Mouse (Mus musculus) spleen, adult 18-20 months (tissue): ENCODE data around the gene Mia3.
A peak's percentile ranks its signal among the peaks of the same experiment; 100 is the strongest.
"Not testable (repeated sequence)": the region's sequence is repeated elsewhere in the genome, so short reads cannot be mapped to it uniquely, and the experiment has no call there.

Experiments
- DNase-seq, 2 experiments: peaks; one replicate each; pipeline ENCODE4 v3.0.0; 2022; ENCODE audit warnings: mixed read lengths in 2 of 2

The Mia3 gene

DNA sequence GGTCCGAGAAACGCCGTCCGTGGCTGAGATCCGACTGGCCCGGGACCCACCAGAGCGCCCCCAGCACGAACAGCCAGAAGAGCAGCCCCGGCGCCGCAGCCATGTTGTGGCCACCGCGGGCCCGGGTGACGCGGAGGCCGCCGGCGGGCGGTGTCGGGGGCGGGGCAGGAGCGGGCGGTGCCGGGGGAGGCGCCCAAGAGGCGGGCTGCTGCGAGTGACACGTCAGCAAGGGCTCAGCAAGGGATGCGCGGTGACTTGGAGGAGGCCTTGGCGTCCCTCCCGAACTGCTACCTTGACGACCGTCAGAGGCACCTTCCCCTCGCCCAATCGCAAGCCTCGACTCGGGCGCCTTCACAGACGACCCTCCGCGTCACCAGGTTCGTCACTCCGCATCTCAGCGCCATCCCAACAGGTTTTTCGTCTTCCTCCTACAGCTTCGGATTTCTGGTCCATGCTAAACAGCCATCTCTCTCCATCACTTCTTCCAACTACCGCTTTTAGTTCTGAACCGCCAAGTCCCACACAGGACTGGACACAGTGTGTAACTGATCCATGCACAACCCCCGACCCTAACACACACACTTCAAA lies at the start of gene Mia3:
TSS of gene Mia3 (minus strand) at position 127 of the 588 bp plus-strand sequence.
- peak; percentile 89 to 92 for DNase-seq

DNA sequence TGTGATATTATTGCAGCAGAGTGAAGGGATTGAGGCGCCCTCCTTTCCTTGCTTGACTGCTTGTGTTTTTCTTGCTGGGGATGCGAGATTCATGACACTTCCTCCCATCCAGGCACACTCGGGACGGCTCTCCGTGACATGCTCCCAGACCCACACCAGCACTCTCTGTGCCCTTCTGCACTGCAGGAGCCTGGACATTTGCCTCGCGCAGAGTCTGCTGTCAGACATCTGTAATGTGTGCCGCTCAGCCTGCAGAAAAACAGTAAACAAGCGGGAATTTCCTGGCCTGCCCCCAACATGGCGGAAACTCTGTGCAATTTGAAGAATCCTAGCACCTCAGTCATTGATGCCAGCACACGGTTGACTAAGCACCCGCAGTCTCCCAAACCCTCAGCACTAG lies 48.5 kb upstream of the Mia3 start, which contains the start of gene Hhipl2:
TSS of gene Hhipl2 (plus strand) at position 343 of the 400 bp plus-strand sequence.
- no peak for DNase-seq

DNA sequence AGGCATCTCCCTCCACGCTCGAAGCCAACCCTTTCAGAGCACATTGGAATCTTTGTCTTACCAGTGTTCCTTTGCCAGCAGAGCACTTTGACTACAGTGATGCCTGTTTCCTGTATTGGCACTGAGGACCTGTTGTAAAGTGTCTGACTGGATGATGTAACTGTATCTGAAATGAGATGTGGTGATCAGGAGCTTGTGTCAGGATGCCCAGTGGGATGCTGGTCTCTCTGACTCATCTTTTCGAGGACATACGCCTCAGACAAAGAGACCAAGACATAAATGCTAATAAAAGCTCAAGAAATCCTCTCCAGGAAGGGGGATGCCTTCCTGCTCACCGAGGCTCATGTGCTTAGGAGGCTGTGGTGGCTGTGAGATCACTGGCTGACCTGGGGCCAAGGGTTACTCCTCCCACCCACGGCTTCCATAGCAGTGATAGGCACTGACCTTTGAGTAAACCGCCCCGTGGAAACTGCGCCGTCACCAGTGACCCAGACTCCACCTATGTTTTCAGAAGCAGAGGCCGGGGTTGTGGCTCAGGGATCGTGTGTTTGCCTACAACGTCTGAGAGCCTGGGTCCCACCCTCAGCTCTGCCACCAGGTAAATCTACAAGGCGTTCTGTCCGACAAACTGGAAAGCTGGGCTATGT lies 44.9 kb upstream of the Mia3 start:
- no peak for DNase-seq

GRCm38 (mm10) chr1:183403396-183403795 lies 34.0 kb upstream of the Mia3 start:
- no peak for DNase-seq

DNA sequence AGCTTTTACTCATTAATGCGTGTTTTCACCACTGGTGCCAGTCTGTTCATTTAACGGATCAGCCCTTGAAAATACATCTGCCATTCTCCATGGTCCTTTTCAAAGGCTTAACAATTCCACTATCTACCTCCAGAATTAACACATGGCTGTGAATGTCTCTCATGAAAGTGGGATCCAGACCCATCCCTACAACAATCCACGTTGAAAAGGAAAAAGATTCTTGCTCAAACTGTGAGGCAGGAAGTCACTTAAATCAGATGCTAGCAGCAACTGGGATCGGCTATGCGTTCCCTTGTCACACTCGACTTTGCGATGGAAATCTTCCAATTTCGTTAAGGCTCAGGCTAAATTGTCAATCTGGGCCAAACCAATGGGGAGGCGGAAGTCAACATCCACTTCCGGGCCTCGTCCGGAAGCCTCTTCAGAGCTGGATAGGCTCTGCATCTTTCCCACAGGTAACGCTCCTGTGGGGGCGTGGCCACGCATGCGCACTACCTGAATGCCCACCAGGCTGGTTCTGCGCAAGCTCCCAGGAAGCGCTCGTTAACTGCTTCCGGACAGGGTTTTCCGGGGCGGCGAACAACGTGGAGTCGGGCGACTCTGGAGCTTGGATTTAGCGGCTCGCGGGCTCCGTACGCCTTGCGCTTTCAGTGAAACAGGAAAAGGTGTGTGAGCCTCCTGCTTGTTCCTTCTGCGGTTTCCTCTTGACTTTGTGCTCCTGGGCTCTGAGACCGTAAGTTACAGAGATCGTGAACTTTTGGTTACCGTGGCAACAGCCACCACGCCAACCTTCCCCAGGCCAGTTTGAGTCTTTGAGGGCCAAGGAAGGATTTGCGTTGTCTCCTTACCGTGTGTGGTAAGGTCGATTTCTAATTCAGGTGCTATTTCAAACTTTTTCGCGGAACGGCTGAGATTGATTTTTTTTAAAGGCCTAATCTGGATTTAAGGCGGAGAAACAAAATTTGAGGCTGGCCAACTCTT lies 19.4 kb upstream of the Mia3 start, which contains the start of gene Taf1a:
TSS of gene Taf1a (plus strand) at position 556 of the 981 bp plus-strand sequence.
- peak; percentile 86 to 87 for DNase-seq

- DNase-seq: not testable (repeated sequence)
Measured at GRCm38 (mm10) chr1:183387421-183387820, 18.1 kb upstream of the Mia3 start.

DNA sequence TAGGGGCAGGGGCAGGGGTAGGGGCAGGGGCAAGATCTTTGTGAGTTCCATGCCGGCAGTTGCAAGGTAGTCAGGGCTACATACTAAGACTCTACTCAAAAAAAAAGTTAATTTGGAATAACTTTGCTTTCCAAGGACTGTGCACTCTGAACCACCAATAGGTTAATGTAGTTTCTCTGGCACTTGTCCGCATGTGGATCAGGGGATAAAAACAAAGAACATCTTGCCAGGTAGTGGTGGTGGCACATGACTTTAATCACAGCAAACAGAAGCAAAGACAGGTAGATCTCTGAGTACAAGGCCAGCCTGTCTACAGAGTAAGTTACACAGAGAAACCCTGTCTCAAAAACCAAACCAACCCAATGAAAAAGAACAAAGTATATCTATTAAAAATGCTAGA lies 13.3 kb upstream of the Mia3 start:
- DNase-seq: no peak

GRCm38 (mm10) chr1:183381816-183382215 lies 12.5 kb upstream of the Mia3 start:
- DNase-seq: no peak

GRCm38 (mm10) chr1:183379376-183379775 lies 10.0 kb upstream of the Mia3 start:
- not testable (repeated sequence) for DNase-seq

GRCm38 (mm10) chr1:183378321-183378941 lies 9.1 kb upstream of the Mia3 start:
- DNase-seq: no peak

GRCm38 (mm10) chr1:183377045-183377444 lies 7.7 kb upstream of the Mia3 start:
- DNase-seq: no peak

- no peak for DNase-seq
Measured at GRCm38 (mm10) chr1:183374728-183375127, 5.4 kb upstream of the Mia3 start.

DNA sequence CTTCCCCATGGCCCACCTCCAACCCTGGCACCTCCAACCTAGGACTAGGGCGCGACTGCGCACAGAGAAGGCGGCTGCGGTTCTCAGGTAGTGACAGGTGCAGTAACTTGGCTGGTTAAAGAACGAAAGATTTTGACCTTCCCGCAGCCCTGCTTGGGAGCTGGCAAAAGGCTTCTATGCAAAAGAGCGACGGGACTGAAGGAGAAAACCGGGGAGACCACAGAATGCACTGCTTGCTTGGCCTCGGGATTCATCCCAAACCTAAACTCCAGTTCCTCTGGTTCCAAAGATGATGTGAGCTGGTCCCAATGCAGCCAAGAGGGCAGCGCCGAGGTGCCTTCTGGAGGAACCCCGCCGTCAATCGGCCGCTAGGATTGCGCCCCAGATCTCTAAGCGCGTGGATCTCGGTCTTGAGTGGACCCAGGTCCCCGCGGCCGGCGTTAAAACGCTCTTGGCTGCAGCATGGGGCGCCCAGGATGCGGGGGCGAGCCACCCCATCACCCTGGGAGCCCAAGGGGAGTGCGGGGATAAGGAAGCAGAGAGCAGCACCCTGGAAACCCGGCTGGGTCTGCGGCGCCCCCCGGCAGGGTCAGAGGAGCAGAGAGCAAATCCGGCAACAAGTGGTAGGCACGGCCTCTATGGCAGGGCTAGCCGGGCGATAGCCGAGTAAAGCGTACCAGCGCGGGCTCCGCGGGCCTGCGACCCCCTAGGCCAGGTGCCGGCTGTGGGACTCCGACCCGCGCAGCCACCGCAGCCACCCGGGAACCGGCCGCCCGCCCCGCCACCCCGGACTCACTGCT lies 552 bp downstream of the Mia3 start:
- no peak for DNase-seq

GRCm38 (mm10) chr1:183366361-183366760 lies 3.0 kb downstream of the Mia3 start:
- no peak for DNase-seq

- DNase-seq: no peak
Measured at GRCm38 (mm10) chr1:183363577-183363867, 5.8 kb downstream of the Mia3 start.

- DNase-seq: no peak
Measured at GRCm38 (mm10) chr1:183362729-183363576, 6.4 kb downstream of the Mia3 start.

- no peak for DNase-seq
Measured at GRCm38 (mm10) chr1:183362301-183362700, 7.1 kb downstream of the Mia3 start.

DNA sequence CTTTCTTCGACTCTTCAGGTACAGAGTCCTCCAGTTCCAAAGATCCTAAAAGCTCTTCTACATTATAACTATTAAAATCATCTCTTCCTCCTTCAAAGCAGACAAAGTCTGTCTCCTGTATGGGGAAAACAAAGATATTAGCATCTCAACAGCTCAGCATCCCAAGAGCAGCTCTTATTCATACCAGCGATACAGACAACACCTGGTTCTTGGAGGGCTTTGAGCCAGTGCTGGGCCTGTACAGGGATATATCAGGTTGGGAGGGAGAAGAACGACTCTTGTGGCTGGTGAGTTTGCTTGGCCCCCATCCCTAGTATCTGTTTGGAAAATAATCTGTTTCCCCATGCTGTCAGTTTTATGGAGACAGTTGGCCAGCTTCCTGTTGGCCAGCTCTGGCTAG lies 10.5 kb downstream of the Mia3 start:
- DNase-seq: no peak

DNA sequence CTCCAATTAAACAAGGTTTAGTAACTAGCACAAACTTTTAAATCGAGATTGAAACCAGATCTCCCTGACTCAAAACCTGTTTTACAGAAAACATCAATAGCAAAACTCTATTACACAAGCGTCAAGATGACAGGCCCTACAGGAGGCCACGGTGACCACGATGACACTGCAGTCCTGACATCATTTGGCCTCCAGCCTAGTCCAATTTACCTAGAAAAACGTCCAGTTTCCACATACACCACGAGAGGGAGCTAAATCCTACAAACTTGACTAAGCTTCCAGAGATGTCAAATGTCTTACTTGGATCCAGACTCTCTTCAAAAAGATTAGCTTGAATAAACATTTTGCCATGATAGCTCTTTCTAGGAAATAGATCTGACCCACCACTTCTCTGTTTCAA lies 19.5 kb downstream of the Mia3 start:
- peak in 1 of 2 experiments; percentile 31 for DNase-seq

- DNase-seq: no peak
Measured at GRCm38 (mm10) chr1:183345817-183346195, 23.5 kb downstream of the Mia3 start.
